Mouse (Mus musculus) stomach, embryonic 15.5 days (tissue): ENCODE results near the gene Tmem79. TPM values are rescaled to one million over a fixed set of nuclear protein-coding genes. Genes with fewer than 3 reads are reported as not detected.
A peak's percentile ranks its signal among the peaks of the same experiment; 100 is the strongest.
"Not testable (repeated sequence)": the region's sequence is repeated elsewhere in the genome, so short reads cannot be mapped to it uniquely, and the experiment has no call there.

Experiments
- ATAC-seq: fragments of 200-750 bp; cut with Nextera tagmentation; 2 replicates; pipeline ENCODE4 v1.8.0; 2017; ENCODE audit warnings: low read depth, moderate number of reproducible peaks, moderate TSS enrichment; ENCODE audit not compliant: insufficient read depth, low FRiP score
- H3K27ac ChIP-seq: fragments of 300-500 bp; sonication (generic); 2 replicates; pipeline ENCODE4 v1.5.1; 2015; ENCODE audit warnings: mild to moderate bottlenecking, inconsistent platforms
- H3K27me3 ChIP-seq: fragments of 300-500 bp; sonication (generic); replicated peaks from 2 replicates; pipeline ENCODE4 v1.6.1; 2015; ENCODE audit warnings: inconsistent platforms
- H3K36me3 ChIP-seq: fragments of 300-500 bp; sonication (generic); 2 replicates; pipeline ENCODE4 v1.6.1; 2015; ENCODE audit warnings: inconsistent platforms
- H3K4me1 ChIP-seq: fragments of 300-500 bp; sonication (generic); 2 replicates; pipeline ENCODE4 v1.6.1; 2015; ENCODE audit warnings: inconsistent platforms
- H3K4me2 ChIP-seq: fragments of 300-500 bp; sonication (generic); 2 replicates; pipeline ENCODE4 v1.6.1; 2015; ENCODE audit warnings: mild to moderate bottlenecking, inconsistent platforms
- H3K4me3 ChIP-seq: fragments of 300-500 bp; sonication (generic); replicated peaks from 2 replicates; pipeline ENCODE4 v1.5.1; 2015; ENCODE audit warnings: inconsistent platforms
- H3K9ac ChIP-seq: fragments of 300-500 bp; sonication (generic); 2 replicates; pipeline ENCODE4 v1.6.1; 2015; ENCODE audit warnings: inconsistent platforms
- H3K9me3 ChIP-seq: fragments of 300-500 bp; sonication (generic); 2 replicates; pipeline ENCODE4 v1.6.1; 2016; ENCODE audit warnings: inconsistent platforms
- WGBS: fragments of 180-500 bp; shearing (Covaris S2); methylation state at CpG from one replicate; pipeline ENCODE4 v1.1.7; 2015; 5-methylcytosine and 5-hydroxymethylcytosine counted together
- polyA plus RNA-seq: library from polyadenylated mRNA; unstranded; fragments of >200 nt; fragmentation: Nextera tagmentation; extraction: Ambion mirVana; gene quantifications from 2 replicates; pipeline ENCODE4 v1.2.1, GENCODE M21; 2015

The Tmem79 gene
- polyA plus RNA-seq, 1 experiment from 2014 or later, result 30.6 TPM

DNA sequence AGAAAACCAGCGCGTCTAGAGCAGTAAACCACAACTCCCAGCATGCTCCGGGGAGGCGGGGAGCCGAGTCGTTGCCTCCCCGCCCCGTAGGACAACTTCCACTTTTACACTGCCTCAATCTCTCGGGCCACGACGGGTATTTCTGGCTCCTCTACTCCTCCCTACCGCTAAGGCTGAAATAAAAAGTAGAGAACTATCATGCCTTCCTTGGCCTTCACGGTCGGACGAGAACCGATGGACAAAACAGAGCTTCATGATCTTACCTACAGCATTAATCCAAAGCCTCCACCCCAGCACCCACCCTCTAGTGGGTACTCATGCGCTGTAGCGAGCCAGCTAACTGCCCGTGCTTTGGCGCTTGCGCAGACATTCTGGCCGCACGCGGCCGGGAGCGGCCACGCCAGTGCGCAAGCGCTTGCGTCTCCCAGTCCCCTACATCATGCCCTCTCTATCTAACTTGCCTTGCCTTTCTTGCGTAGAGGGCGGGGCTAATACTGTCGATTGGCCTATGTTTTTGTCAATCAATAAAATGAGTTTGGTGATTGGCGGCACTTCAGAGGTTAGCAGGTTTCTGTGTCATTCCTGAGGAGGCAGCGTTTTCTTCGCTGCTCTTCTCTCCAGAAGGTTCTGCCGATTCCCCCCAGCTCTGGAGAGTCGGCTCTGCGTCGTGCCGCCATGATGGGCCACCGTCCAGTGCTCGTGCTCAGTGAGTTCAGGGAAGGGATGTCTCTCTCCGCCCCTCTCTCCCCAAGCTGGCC lies 39.2 kb downstream of the Tmem79 start, which contains the start of the genes Tsacc and Cct3:
Gene Tsacc, minus strand, starts transcription at position 439 of the 758 bp plus-strand sequence.
Gene Cct3, plus strand, starts transcription at position 556 of the 758 bp plus-strand sequence.
- ATAC-seq, result peak; percentile 99
- Histone ChIP-seq H3K9me3 (no peaks in the 10 kb centered on the region), H3K4me1 (peaks cover 9% of the 10 kb centered on the region), H3K4me2 (peak within 1 kb of the TSS; percentile 64), H3K36me3 (peaks cover 19% of the 10 kb centered on the region), H3K27ac (peak within 1 kb of the TSS; percentile 96), H3K4me3 (peak within 1 kb of the TSS; percentile 83), H3K9ac (peak within 1 kb of the TSS; percentile 88), H3K27me3 (no peaks in the 10 kb centered on the region)
- under 1% methylated on average over 44 of the region's 44 CpGs for WGBS

DNA sequence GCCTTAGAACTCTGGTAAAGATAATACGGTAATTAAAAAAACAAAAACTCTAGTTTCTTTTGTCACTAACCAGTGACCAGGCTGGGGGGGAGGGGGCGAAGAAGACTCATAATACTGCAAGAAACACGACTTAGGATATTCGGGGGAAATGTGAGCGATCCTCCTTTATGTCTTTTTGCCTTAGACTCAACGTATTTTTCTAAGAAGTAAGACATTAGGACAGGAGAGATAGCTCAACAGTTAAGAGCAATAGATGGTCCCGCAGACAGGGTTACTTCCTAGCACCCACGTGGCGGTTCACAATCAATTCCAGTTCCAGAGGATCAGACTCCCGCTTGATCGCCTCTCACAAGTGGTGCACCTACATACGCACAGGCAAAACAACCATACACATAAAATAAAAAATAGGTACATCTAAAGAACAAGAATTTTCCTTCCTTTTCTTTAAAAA lies 39.8 kb downstream of the Tmem79 start:
- Histone ChIP-seq H3K4me3 (peak overlapping the region; percentile 83), H3K4me2 (peak overlapping the region; percentile 64), H3K9ac (peak overlapping the region; percentile 40), H3K27ac (peak overlapping the region; percentile 94), H3K9me3 (no peaks in the 10 kb centered on the region), H3K27me3 (no peaks in the 10 kb centered on the region), H3K36me3 (peaks cover 13% of the 10 kb centered on the region), H3K4me1 (peaks cover 9% of the 10 kb centered on the region)
- ATAC-seq, result no peak
- WGBS, result 2% methylated on average over 12 of the region's 12 CpGs

DNA sequence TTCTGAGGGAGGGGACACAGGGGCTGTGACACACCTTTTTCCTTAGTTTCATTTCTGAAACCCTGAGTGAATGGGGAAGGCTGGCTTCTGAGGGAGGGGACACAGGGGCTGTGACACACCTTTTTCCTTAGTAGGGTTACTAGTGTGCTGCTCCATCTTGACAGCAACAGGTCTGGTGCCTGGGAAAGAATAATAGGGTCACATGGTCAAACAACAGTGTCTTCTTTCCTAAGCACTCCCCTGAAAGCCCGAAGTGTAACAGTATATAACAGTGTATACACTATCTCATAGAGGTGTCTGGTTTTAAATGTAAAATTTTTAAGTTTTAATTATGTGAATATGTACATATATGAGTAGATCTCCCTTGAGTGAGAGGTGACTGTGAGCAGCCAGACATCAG lies 40.7 kb downstream of the Tmem79 start:
- peak overlapping the region; percentile 64 for H3K4me2 ChIP-seq
- not testable (repeated sequence) for H3K36me3 ChIP-seq, H3K27ac ChIP-seq, H3K9me3 ChIP-seq, H3K4me1 ChIP-seq, H3K27me3 ChIP-seq, ATAC-seq, H3K4me3 ChIP-seq, H3K9ac ChIP-seq
- WGBS, result 46% methylated on average over 1 of the region's 1 CpGs

DNA sequence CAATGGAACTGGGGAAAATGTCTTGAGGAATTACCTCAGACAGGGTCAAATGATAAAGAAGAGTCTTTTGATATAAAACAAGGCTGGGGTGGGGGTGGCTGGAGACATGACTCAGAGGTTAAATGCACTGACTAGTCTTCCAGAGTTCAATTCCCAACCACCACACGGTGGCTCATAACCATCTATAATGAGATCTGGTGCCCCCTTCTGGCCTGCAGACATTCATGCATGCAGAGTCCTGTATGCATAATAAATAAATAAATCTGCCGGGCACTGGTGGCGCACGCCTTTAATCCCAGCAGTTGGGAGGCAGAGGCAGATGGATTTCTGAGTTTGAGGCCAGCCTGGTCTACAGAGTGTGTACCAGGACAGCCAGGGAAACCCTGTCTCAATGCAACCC lies 44.0 kb downstream of the Tmem79 start:
- Histone ChIP-seq H3K27me3 (no peaks in the 10 kb centered on the region), H3K27ac (no peak overlapping the region), H3K4me3 (no peak overlapping the region), H3K9me3 (no peaks in the 10 kb centered on the region), H3K36me3 (no peaks in the 10 kb centered on the region), H3K4me1 (no peaks in the 10 kb centered on the region), H3K4me2 (no peak overlapping the region), H3K9ac (no peak overlapping the region)
- WGBS, result 67% methylated on average over 4 of the region's 4 CpGs
- no peak for ATAC-seq

DNA sequence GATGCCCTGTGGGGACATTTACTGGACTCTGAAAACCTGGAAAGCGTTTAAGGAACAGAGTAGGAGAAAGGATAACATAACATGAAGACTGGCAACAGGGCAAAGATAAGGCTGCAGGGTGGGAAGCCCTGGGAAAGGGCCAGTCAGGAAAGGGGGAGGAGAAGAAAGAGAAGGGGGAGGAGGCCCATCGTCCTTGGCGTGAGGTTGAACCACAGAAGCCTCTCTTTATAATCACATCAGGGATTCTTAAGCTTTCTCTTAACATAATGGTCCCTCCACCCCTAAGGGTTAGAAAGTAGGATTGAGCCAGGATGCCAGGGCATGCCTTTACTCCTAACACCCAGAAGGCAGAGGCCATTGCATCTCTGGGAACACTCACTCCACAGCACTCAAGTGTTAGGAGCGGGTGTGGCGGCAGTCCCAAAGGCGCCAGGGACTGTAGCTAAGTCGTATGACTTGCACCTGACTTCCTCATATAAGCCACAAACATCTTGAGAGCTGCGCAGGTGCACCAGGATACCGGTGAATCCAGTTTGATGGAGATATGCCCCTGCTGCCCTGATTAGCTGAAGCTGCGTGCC lies 47.7 kb downstream of the Tmem79 start:
- not testable (repeated sequence) for H3K4me3 ChIP-seq, H3K4me1 ChIP-seq, H3K4me2 ChIP-seq, H3K27ac ChIP-seq, H3K27me3 ChIP-seq, ATAC-seq, H3K9ac ChIP-seq, H3K9me3 ChIP-seq, H3K36me3 ChIP-seq
- WGBS, result 74% methylated on average over 10 of the region's 10 CpGs

DNA sequence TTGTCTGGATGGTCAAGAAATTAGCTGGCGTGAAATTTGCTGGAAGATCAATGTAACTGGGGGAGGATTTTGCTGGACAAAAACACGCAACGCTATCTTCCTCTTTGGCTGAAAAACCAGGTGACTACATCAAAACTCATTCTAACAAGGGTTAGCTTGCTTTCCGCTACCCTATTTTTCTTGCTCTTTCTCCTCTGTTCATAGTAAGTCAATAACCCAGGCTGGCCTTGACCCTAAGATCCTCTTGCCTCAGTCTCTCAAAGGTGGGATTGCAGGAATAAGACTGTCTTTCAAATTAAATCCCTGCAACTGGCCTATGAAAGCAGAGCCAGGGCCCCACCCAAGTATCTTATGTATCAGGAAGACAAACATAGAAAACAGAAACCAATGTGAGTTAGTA lies 48.8 kb downstream of the Tmem79 start, which contains the start of gene Gm38392:
Gene Gm38392, minus strand, starts transcription at position 101 of the 400 bp plus-strand sequence.
- Histone ChIP-seq H3K9me3 (no peaks in the 10 kb centered on the region), H3K4me1 (no peaks in the 10 kb centered on the region), H3K4me2 (no peak within 1 kb of the TSS), H3K27me3 (no peaks in the 10 kb centered on the region), H3K9ac (no peak within 1 kb of the TSS), H3K4me3 (no peak within 1 kb of the TSS), H3K36me3 (no peaks in the 10 kb centered on the region), H3K27ac (no peak within 1 kb of the TSS)
- 90% methylated on average over 4 of the region's 4 CpGs for WGBS
- no peak for ATAC-seq

DNA sequence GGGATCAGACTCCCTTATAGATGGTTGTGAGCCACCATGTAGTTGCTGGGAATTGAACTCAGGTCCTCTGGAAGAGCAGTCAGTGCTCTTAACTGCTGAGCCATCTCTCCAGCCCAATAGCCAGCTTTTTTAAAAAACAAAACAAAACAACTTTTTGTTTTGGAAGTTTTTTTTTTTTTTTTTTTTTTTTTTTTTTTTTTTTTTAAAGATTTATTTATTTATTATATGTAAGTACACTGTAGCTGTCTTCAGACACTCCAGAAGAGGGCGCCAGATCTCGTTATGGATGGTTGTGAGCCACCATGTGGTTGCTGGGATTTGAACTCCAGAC lies 50.4 kb downstream of the Tmem79 start:
- H3K4me2 ChIP-seq, H3K4me1 ChIP-seq, H3K27me3 ChIP-seq, H3K9me3 ChIP-seq, H3K36me3 ChIP-seq, H3K4me3 ChIP-seq, ATAC-seq, H3K9ac ChIP-seq, H3K27ac ChIP-seq: not testable (repeated sequence)
- WGBS, result 75% methylated on average over 2 of the region's 2 CpGs

DNA sequence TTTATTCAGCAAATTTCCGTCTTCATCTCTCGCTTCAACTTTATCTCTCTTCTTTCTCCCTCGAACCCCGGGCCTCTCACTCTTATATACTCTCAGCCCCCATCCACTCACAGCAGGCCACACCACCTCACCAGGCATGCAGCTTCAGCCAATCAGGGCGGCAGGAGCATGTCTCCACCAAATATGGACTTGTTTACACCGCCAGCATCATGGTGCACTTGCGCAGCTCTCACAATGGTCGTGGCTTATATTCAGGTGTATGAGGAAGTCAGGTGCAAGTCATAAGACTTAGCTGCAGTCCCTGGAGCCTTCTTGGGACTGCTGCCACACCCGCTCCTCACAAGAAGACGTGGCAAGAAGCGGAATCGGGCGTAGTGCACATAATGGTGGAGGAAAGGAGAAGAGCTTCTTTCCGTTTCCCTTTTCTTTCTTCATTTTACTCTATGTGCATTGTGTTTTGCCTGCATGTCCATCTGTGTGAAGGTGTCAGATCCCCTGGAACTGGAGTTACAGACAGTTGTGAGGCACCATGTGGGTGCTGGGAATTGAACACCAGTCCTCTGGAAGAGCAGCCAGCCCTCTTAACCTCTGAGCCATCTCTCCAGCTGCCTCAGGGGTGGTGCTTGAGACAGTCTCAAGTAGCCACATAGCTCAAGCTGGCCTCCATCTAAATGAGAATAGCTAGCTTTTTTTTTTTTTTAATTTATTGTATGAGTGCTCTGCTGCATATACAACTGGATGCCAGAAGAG lies 51.0 kb downstream of the Tmem79 start:
- not testable (repeated sequence) for H3K36me3 ChIP-seq, H3K4me1 ChIP-seq, ATAC-seq, H3K27me3 ChIP-seq, H3K4me2 ChIP-seq, H3K9me3 ChIP-seq, H3K9ac ChIP-seq, H3K4me3 ChIP-seq, H3K27ac ChIP-seq
- 91% methylated on average over 14 of the region's 14 CpGs for WGBS

DNA sequence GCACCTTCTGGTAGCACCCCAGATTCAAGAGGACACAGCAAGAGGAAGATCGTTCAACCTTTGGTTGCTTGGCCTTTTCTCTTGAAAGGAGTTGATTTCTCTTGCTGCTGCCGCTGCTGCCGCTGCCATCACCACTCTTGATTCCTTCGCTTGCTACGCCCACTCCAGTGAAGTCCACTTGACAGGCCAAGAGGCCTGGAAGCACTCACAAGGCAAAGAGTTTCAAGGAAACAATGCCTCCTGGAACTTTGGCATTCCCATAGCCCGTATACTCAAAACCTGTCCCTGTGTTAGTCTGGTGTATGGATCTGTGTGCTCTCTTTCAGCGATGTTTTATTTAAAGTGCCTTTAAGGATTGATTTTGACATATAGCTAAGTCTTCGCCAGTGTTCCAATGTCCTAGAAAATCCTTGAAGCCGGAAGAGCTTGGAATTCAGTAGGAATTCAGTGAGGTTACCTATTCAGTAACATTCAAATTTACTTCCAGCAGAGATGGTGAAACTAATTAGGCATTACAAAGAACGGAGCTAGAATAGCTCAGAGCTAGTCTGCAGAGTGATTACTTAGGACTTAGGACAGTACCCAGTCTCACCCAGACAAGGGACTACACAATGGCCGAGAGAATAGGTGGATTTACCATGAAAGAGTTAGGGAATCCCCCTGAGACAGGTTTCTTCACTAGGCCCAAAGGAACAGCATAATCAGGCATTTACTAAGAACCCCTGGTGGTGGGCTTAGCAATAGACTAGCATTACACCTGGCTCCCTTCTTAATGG lies 54.6 kb downstream of the Tmem79 start:
- H3K27ac ChIP-seq, H3K4me3 ChIP-seq, H3K4me1 ChIP-seq, ATAC-seq, H3K36me3 ChIP-seq, H3K9ac ChIP-seq, H3K27me3 ChIP-seq, H3K4me2 ChIP-seq, H3K9me3 ChIP-seq: not testable (repeated sequence)
- 71% methylated on average over 11 of the region's 11 CpGs for WGBS

DNA sequence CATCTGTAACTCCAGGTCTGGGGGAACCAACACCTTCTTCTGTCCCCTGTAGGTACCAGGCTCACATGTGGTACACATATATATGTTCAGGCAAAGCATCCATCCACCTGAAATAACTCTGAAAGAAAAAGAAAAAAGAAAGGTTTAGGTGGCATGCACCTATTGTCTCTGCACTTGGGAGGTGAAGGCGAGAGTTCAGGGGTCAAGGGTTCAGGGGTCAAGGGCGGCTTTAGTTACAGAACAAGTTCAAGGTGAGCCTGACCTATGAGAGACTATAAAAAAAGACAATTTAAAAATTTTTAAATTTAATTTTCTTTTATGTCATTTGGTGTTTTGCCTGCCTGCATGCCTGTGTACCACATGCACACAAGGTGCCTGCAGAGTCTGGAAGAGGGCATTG lies 55.9 kb downstream of the Tmem79 start:
- Histone ChIP-seq H3K9me3 (no peaks in the 10 kb centered on the region), H3K36me3 (no peaks in the 10 kb centered on the region), H3K4me2 (no peak overlapping the region), H3K27me3 (no peaks in the 10 kb centered on the region), H3K4me3 (no peak overlapping the region), H3K4me1 (no peaks in the 10 kb centered on the region), H3K9ac (no peak overlapping the region), H3K27ac (no peak overlapping the region)
- no peak for ATAC-seq
- WGBS, result 88% methylated on average over 2 of the region's 2 CpGs
